Mouse (Mus musculus): ENCODE data around the gene Gpsm2.
A peak's percentile ranks its signal among the peaks of the same experiment; 100 is the strongest.
"Not testable (repeated sequence)": the region's sequence is repeated elsewhere in the genome, so short reads cannot be mapped to it uniquely, and the experiment has no call there.

Gpsm2 gene

GRCm38 (mm10) chr3:108727344-108727743 lies 5.2 kb upstream of the Gpsm2 start:
- no peak for DNase-seq (ENCODE audit: low spot score in 2 of 2)

- no peak for DNase-seq (ENCODE audit: low spot score in 2 of 2)
These were observed 4.3 kb upstream of the Gpsm2 start for GRCm38 (mm10) chr3:108726413-108726812.

- no peak for DNase-seq (ENCODE audit: low spot score in 2 of 2)
These were observed 775 bp downstream of the Gpsm2 start for GRCm38 (mm10) chr3:108721076-108721991.

GRCm38 (mm10) chr3:108719761-108720160 lies 2.3 kb downstream of the Gpsm2 start:
- DNase-seq (ENCODE audit: low spot score in 2 of 2): no peak

GRCm38 (mm10) chr3:108719357-108719756 lies 2.8 kb downstream of the Gpsm2 start:
- no peak for DNase-seq (ENCODE audit: low spot score in 2 of 2)

- no peak for DNase-seq (ENCODE audit: low spot score in 2 of 2)
These were observed 4.1 kb downstream of the Gpsm2 start for GRCm38 (mm10) chr3:108717896-108718502.

GRCm38 (mm10) chr3:108714837-108715236 lies 7.3 kb downstream of the Gpsm2 start:
- DNase-seq (ENCODE audit: low spot score in 2 of 2): no peak

GRCm38 (mm10) chr3:108713065-108713675 lies 8.9 kb downstream of the Gpsm2 start:
- peak in 1 of 2 experiments; percentile 19 for DNase-seq (ENCODE audit: low spot score in 2 of 2)

- no peak for DNase-seq (ENCODE audit: low spot score in 2 of 2)
These were observed 10.8 kb downstream of the Gpsm2 start for GRCm38 (mm10) chr3:108711296-108711695.

- DNase-seq (ENCODE audit: low spot score in 2 of 2): no peak
These were observed 19.3 kb downstream of the Gpsm2 start for GRCm38 (mm10) chr3:108702789-108703188.

GRCm38 (mm10) chr3:108701256-108701655 lies 20.9 kb downstream of the Gpsm2 start:
- no peak for DNase-seq (ENCODE audit: low spot score in 2 of 2)

- DNase-seq (ENCODE audit: low spot score in 2 of 2): no peak
These were observed 22.3 kb downstream of the Gpsm2 start for GRCm38 (mm10) chr3:108699786-108700185.

- DNase-seq (ENCODE audit: low spot score in 2 of 2): no peak
These were observed 23.4 kb downstream of the Gpsm2 start for GRCm38 (mm10) chr3:108698662-108699061.

- no peak for DNase-seq (ENCODE audit: low spot score in 2 of 2)
These were observed 27.8 kb downstream of the Gpsm2 start for GRCm38 (mm10) chr3:108694321-108694720.

- DNase-seq (ENCODE audit: low spot score in 2 of 2): no peak
These were observed 32.1 kb downstream of the Gpsm2 start for GRCm38 (mm10) chr3:108689979-108690378.

GRCm38 (mm10) chr3:108689446-108689845 lies 32.7 kb downstream of the Gpsm2 start:
- no peak for DNase-seq (ENCODE audit: low spot score in 2 of 2)

- no peak for DNase-seq (ENCODE audit: low spot score in 2 of 2)
These were observed 33.1 kb downstream of the Gpsm2 start for GRCm38 (mm10) chr3:108689015-108689441.

- no peak for DNase-seq (ENCODE audit: low spot score in 2 of 2)
These were observed 36.4 kb downstream of the Gpsm2 start for GRCm38 (mm10) chr3:108685701-108686100.

GRCm38 (mm10) chr3:108683597-108683996 lies 38.5 kb downstream of the Gpsm2 start:
- not testable (repeated sequence) for DNase-seq (ENCODE audit: low spot score in 2 of 2)

- DNase-seq (ENCODE audit: low spot score in 2 of 2): no peak
These were observed 41.1 kb downstream of the Gpsm2 start for GRCm38 (mm10) chr3:108681004-108681403.

- DNase-seq (ENCODE audit: low spot score in 2 of 2): no peak
These were observed 45.5 kb downstream of the Gpsm2 start for GRCm38 (mm10) chr3:108676616-108677015.

- no peak for DNase-seq (ENCODE audit: low spot score in 2 of 2)
These were observed 61.2 kb downstream of the Gpsm2 start for GRCm38 (mm10) chr3:108660941-108661340.

GRCm38 (mm10) chr3:108658612-108659011 lies 63.5 kb downstream of the Gpsm2 start:
- no peak for DNase-seq (ENCODE audit: low spot score in 2 of 2)
